Mouse (Mus musculus) hindbrain, embryonic 14.5 days (tissue): ENCODE measurements around the gene Myo3b. TPM values are rescaled to one million over a fixed set of nuclear protein-coding genes. Genes with fewer than 3 reads are reported as not detected.

Source experiments
- ATAC-seq: fragments of 200-750 bp; cut with Nextera tagmentation; 2 replicates; pipeline ENCODE4 v1.8.0; 2017; ENCODE audit warnings: moderate number of reproducible peaks, mild to moderate bottlenecking, moderate TSS enrichment, moderate library complexity; ENCODE audit not compliant: low FRiP score
- DNase-seq: peaks from one replicate; pipeline ENCODE4 v3.0.0-alpha.2; 2015; ENCODE audit warnings: low spot score
- H3K27ac ChIP-seq: fragments of 300-500 bp; sonication (generic); 2 replicates; pipeline ENCODE4 v1.5.1; 2014; ENCODE audit warnings: mild to moderate bottlenecking, moderate library complexity
- H3K27me3 ChIP-seq: fragments of 300-500 bp; sonication (generic); 2 replicates; pipeline ENCODE4 v1.6.1; 2014; ENCODE audit warnings: mild to moderate bottlenecking, low read length, mixed read lengths; ENCODE audit not compliant: control insufficient read depth, insufficient read depth
- H3K36me3 ChIP-seq: fragments of 300-500 bp; sonication (generic); replicated peaks from 2 replicates; pipeline ENCODE4 v1.6.1; 2014; ENCODE audit not compliant: control insufficient read depth, insufficient read depth
- H3K4me1 ChIP-seq: fragments of 300-500 bp; sonication (generic); replicated peaks from 2 replicates; pipeline ENCODE4 v1.6.1; 2014; ENCODE audit warnings: antibody characterized with exemption, low read length, mixed read lengths; ENCODE audit not compliant: control insufficient read depth, insufficient read depth
- H3K4me2 ChIP-seq: fragments of 300-500 bp; sonication (generic); replicated peaks from 2 replicates; pipeline ENCODE4 v1.6.1; 2014; ENCODE audit warnings: mild to moderate bottlenecking, moderate library complexity
- H3K4me3 ChIP-seq: fragments of 300-500 bp; sonication (generic); replicated peaks from 2 replicates; pipeline ENCODE4 v1.5.1; 2014; ENCODE audit warnings: mild to moderate bottlenecking, low read length
- H3K9ac ChIP-seq: fragments of 300-500 bp; sonication (generic); 2 replicates; pipeline ENCODE4 v1.6.1; 2014
- H3K9me3 ChIP-seq: fragments of 300-500 bp; sonication (generic); 2 replicates; pipeline ENCODE4 v1.6.1; 2016; ENCODE audit warnings: low read length; ENCODE audit not compliant: control insufficient read depth
- WGBS: fragments of 180-500 bp; shearing (Covaris S2); extraction: QIAGEN DNeasy Blood & Tissue Kit; methylation state at CpG from one replicate; pipeline ENCODE4 v1.1.7; 2014; 5-methylcytosine and 5-hydroxymethylcytosine counted together
- polyA plus RNA-seq: library from polyadenylated mRNA; unstranded; fragments of >200 nt; fragmentation: Nextera tagmentation; extraction: Ambion mirVana; gene quantifications from 2 replicates; pipeline ENCODE4 v1.2.1, GENCODE M21; 2014

The Myo3b gene
- polyA plus RNA-seq, 1 experiment from 2014 or later, result 0.27 TPM

DNA sequence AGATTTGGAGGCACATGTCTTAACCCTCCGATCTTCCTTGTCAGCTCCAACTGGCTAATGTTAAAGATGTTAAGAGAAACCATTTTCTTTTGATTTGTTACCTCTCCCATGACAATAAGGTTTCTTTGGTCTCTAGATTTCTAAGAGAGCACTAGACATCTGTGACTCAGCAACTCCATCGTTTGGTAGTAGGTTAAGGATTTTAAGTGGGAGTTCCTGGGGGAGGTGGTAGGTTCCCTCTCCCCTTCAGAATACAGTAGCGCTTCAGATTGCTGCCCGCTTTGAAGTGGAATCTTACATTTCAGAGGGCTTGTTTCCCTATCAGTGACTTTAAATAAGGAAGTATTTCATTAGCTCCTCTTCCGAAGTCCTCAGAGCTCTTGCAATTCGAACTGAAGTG, 340.4 kb downstream of the Myo3b start:
- ATAC-seq (no peak), DNase-seq (no peak)
- Histone ChIP-seq H3K4me1 (no peaks in the 10 kb centered on the region), H3K4me2 (no peak overlapping the region), H3K4me3 (no peak overlapping the region), H3K9me3 (no peaks in the 10 kb centered on the region), H3K27ac (no peak overlapping the region), H3K9ac (no peak overlapping the region), H3K36me3 (no peaks in the 10 kb centered on the region), H3K27me3 (no peaks in the 10 kb centered on the region)
- 76% methylated on average over 6 of the region's 6 CpGs for WGBS

DNA sequence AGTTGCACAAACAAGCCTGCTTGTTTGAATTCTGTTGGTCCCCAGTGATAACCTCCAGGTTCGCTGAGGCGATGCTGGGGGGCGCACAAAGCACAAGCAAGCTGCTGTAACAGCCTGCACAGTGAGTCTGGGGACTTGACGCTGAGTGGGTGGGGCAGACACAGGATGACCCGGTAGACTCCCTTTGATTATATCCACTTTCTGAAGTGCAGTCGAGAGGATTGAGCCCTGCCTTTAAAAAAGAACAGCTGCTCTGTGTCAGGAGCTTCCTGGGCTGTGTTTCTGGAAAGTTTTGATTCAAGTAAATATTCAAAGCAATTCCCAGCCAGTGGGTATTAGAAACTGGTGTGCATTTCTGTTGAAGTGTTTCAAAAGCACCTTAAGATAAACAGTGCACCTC, 341.0 kb downstream of the Myo3b start:
- no peak overlapping the region for H3K9ac ChIP-seq
- no peak overlapping the region for H3K27ac ChIP-seq
- H3K4me1 ChIP-seq, result no peaks in the 10 kb centered on the region
- no peaks in the 10 kb centered on the region for H3K27me3 ChIP-seq
- no peak overlapping the region for H3K4me3 ChIP-seq
- ATAC-seq, result no peak
- H3K4me2 ChIP-seq, result no peak overlapping the region
- H3K9me3 ChIP-seq, result no peaks in the 10 kb centered on the region
- WGBS, result 52% methylated on average over 6 of the region's 6 CpGs
- H3K36me3 ChIP-seq, result no peaks in the 10 kb centered on the region
- no peak for DNase-seq

DNA sequence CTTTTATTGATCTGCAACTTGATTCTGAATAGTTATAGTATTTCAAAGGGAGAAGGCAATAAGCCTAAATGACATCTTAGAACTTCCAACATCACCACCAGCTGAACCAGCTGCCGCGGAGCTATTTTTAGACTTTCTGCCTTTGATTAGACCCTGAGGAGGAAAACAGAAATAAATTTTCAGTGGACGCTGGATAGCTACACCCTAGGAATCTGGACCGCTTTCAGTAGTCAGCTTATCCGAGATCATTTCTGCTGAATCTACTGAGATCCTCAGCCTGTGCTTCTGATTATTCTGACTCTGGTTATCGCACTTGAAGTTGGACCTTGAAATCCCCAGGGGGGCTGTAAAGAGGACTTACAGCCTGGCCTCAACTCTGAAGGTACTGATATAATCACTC, 349.7 kb downstream of the Myo3b start:
- H3K9ac ChIP-seq, result no peak overlapping the region
- H3K27ac ChIP-seq, result no peak overlapping the region
- ATAC-seq (no peak), DNase-seq (peak; percentile 54)
- 60% methylated on average over 6 of the region's 6 CpGs for WGBS
- no peak overlapping the region for H3K4me3 ChIP-seq
- no peaks in the 10 kb centered on the region for H3K9me3 ChIP-seq
- no peak overlapping the region for H3K4me2 ChIP-seq
- no peaks in the 10 kb centered on the region for H3K36me3 ChIP-seq
- no peaks in the 10 kb centered on the region for H3K27me3 ChIP-seq
- H3K4me1 ChIP-seq, result no peaks in the 10 kb centered on the region

DNA sequence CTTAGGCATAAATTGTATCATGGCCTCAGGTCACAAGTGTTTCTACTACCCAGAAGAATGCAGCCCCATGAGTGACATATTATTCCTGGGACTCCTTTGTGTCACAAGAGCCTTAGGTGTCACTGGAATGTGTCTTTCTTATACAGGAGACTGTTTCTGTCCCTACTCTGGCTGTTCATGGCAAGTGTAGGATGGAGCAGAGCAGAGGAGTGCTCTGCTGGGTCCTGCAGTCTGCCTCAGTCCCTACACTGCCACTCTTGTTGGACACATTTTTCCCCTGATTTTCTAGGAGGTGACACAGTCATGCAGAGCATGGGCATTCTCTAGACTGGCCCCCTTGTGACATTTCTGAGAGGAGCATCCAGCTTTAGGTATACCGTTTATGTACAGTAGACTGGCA, 350.2 kb downstream of the Myo3b start:
- Histone ChIP-seq H3K4me3 (no peak overlapping the region), H3K4me1 (no peaks in the 10 kb centered on the region), H3K9me3 (no peaks in the 10 kb centered on the region), H3K9ac (no peak overlapping the region), H3K4me2 (no peak overlapping the region), H3K27me3 (no peaks in the 10 kb centered on the region), H3K36me3 (no peaks in the 10 kb centered on the region), H3K27ac (no peak overlapping the region)
- WGBS, result 100% methylated on average over 1 of the region's 1 CpGs
- no peak for ATAC-seq
- DNase-seq, result no peak

DNA sequence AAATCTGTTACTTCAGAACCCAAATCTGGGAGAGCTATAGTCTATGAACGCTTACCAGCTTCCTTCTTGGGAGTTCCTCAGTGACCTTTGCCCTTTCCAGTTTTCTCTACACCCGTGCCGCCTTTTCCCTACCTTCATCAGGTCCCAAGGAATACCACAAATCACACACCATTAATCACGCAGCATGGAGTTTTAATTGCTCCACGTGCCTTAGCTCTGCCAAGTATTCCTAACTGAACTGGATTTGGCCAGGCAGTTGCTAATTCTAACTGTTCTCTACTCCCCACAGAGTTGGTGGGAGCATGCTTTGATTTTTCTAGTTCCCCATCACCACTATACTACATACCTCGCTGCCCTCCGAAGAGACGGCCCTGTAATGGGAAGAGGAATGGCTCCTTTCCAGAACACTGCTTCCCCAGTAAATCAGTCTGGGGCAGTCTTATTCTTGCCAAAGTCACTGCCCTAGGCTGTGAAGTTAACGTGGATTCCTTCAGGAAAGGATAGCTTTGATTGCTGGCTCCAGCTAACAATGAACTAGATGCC, 358.9 kb downstream of the Myo3b start:
- ATAC-seq (no peak), DNase-seq (no peak)
- Histone ChIP-seq H3K27me3 (no peaks in the 10 kb centered on the region), H3K9ac (no peak overlapping the region), H3K9me3 (no peaks in the 10 kb centered on the region), H3K4me1 (no peaks in the 10 kb centered on the region), H3K4me3 (no peak overlapping the region), H3K27ac (no peak overlapping the region), H3K36me3 (no peaks in the 10 kb centered on the region), H3K4me2 (no peak overlapping the region)
- 68% methylated on average over 9 of the region's 9 CpGs for WGBS

DNA sequence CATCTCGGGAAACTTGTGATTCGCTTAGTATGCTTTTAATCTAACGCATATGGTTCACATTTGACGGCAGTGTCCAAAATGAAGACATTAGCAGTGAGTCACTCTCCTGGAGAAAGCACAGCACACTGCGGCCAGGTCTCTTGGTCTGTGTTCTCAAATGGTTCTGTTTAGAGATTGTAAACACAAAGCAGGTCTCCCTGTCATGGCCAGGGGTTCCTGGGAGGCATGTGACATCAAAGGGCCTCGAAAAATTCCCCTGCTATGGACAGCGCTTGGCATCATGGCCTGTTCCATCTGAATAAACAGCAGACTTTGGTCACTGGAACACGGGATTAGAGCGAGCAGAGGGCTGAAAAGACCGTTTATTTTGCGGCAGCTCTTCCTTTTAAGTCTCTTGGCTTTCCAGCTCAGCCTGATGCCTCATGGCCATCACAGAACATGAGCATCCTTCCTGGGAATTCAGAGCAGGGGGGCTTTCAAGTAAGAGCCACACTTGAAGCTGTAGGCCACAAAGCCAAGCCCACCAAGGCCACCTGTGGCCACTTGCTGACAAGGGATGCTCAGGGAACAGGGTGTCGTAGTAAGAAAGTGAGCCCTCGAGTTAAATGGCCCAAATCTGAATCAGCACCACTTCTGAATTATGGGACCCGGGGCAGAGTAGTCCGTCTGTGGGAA, 360.7 kb downstream of the Myo3b start:
- no peaks in the 10 kb centered on the region for H3K27me3 ChIP-seq
- no peak overlapping the region for H3K27ac ChIP-seq
- no peak overlapping the region for H3K9ac ChIP-seq
- no peaks in the 10 kb centered on the region for H3K36me3 ChIP-seq
- H3K4me3 ChIP-seq, result no peak overlapping the region
- ATAC-seq (no peak), DNase-seq (no peak)
- no peak overlapping the region for H3K4me2 ChIP-seq
- H3K4me1 ChIP-seq, result no peaks in the 10 kb centered on the region
- no peaks in the 10 kb centered on the region for H3K9me3 ChIP-seq
- WGBS, result 80% methylated on average over 15 of the region's 15 CpGs

DNA sequence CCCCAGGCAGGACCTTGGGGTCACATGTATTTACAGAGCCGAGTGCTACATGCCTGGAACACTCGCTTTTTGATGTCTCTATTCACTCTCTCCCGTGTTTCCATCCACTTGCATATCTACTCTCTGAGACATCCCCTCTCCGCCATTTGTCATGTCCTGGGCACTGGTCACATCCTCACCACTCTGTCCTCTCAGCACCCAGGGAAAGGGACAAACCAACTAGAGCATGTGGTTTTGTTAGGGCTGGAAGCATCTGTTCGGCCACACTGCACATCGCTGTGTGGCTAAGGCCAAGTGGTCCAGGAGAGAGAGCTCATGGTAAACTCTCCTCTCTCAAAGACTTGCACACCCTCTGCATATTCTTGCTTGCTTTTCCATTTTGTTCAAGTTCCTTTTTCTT, 361.4 kb downstream of the Myo3b start:
- H3K27me3 ChIP-seq, result no peaks in the 10 kb centered on the region
- no peak overlapping the region for H3K4me3 ChIP-seq
- ATAC-seq (no peak), DNase-seq (no peak)
- H3K27ac ChIP-seq, result no peak overlapping the region
- H3K4me2 ChIP-seq, result no peak overlapping the region
- H3K4me1 ChIP-seq, result no peaks in the 10 kb centered on the region
- H3K36me3 ChIP-seq, result no peaks in the 10 kb centered on the region
- no peak overlapping the region for H3K9ac ChIP-seq
- 81% methylated on average over 6 of the region's 6 CpGs for WGBS
- H3K9me3 ChIP-seq, result no peaks in the 10 kb centered on the region

DNA sequence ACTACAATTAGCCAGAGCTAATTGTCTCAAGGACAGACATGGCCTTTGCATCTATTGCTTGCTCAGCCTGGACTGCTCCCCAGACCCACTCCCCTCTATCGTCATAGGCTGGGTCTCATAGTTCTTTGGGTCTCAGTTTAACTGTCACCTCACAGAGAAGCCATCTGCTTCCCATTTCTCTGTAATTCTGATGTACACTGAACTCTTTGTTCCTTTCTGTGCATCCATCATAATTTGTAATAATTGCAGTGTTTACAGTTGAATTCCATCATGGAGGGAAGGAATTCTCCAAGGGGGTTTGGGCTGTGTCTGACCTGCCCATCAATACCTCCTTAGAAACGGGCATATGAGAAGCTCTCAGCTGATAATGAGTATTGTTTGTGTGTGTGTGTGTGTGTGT, 365.4 kb downstream of the Myo3b start:
- no peak for DNase-seq
- no peak overlapping the region for H3K9ac ChIP-seq
- H3K27ac ChIP-seq, result no peak overlapping the region
- H3K36me3 ChIP-seq, result no peaks in the 10 kb centered on the region
- no peaks in the 10 kb centered on the region for H3K27me3 ChIP-seq
- no peak overlapping the region for H3K4me2 ChIP-seq
- ATAC-seq, result no peak
- 34% methylated on average over 2 of the region's 2 CpGs for WGBS
- peaks cover 14% of the 10 kb centered on the region; the same call in 1 of the 2 replicates for H3K4me1 ChIP-seq
- no peaks in the 10 kb centered on the region for H3K9me3 ChIP-seq
- no peak overlapping the region for H3K4me3 ChIP-seq

DNA sequence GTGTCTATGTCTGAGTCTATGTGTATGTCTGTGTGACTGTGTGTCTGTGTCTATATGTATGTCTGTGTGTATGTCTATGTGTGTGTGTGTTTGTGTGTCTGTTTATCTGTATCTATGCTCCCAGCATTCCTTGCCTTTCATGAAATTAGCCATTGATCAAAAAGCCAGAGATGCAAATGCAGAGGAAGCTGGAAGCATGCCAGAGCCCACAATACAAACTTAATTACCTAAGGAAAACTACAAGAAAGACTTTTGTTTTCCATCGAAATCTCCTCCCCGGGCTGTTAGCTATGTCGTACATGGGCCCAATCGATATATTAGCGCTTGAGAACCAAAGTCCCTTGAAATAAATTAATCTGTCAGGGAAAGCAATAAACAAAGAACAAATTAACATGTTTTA, 367.9 kb downstream of the Myo3b start:
- Histone ChIP-seq H3K27ac (no peak overlapping the region; the same call in 1 of the 2 replicates), H3K9me3 (no peaks in the 10 kb centered on the region), H3K27me3 (no peaks in the 10 kb centered on the region), H3K36me3 (no peaks in the 10 kb centered on the region), H3K4me1 (peaks cover 14% of the 10 kb centered on the region; the same call in 1 of the 2 replicates), H3K9ac (no peak overlapping the region), H3K4me2 (no peak overlapping the region), H3K4me3 (no peak overlapping the region)
- no peak for ATAC-seq
- no peak for DNase-seq
- WGBS, result 59% methylated on average over 5 of the region's 5 CpGs

DNA sequence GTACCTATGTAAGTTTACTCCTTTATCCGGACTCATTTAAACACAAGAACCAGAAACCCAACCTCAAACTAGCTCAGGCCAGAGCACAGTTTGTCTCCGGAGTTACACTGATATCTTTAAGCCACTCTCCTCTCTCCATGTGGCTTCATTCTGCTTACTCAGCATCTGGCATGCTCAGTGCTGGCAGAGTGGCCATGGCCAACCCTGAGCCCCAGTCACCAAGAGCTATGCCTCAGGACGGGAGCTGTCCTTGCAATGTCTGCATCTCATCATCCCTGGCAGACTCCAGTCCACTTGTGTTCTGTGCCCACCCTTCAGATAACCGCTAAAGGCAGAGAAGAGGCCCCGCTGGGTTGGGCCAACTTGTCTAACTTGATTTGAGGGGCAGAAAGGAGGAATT, 368.8 kb downstream of the Myo3b start:
- Histone ChIP-seq H3K36me3 (no peaks in the 10 kb centered on the region), H3K4me1 (peaks cover 14% of the 10 kb centered on the region; the same call in 1 of the 2 replicates), H3K27ac (no peak overlapping the region), H3K4me2 (no peak overlapping the region), H3K9ac (no peak overlapping the region), H3K27me3 (no peaks in the 10 kb centered on the region), H3K4me3 (no peak overlapping the region), H3K9me3 (no peaks in the 10 kb centered on the region)
- 72% methylated on average over 5 of the region's 5 CpGs for WGBS
- ATAC-seq, result no peak
- no peak for DNase-seq
